Mouse (Mus musculus): ENCODE results near the gene Sephs1.

GRCm38 (mm10) chr2:4954216-4954760 is 72.9 kb downstream of the Sephs1 start:
- no peak for TF ChIP-seq CTCF (IDR thresholded peaks at IDR 0.05; ENCODE audit: low read depth, low read length)
- no peak for TF ChIP-seq GATA1 (IDR thresholded peaks at IDR 0.05; ENCODE audit: borderline replicate concordance, low read length)
